Mouse (Mus musculus): ENCODE results near the gene Chpf. TPM values are rescaled to one million over a fixed set of nuclear protein-coding genes. Genes with fewer than 3 reads are reported as not detected.

Chpf gene
- polyA plus RNA-seq, 1 experiment from 2014 or later, result 5.6 TPM

DNA sequence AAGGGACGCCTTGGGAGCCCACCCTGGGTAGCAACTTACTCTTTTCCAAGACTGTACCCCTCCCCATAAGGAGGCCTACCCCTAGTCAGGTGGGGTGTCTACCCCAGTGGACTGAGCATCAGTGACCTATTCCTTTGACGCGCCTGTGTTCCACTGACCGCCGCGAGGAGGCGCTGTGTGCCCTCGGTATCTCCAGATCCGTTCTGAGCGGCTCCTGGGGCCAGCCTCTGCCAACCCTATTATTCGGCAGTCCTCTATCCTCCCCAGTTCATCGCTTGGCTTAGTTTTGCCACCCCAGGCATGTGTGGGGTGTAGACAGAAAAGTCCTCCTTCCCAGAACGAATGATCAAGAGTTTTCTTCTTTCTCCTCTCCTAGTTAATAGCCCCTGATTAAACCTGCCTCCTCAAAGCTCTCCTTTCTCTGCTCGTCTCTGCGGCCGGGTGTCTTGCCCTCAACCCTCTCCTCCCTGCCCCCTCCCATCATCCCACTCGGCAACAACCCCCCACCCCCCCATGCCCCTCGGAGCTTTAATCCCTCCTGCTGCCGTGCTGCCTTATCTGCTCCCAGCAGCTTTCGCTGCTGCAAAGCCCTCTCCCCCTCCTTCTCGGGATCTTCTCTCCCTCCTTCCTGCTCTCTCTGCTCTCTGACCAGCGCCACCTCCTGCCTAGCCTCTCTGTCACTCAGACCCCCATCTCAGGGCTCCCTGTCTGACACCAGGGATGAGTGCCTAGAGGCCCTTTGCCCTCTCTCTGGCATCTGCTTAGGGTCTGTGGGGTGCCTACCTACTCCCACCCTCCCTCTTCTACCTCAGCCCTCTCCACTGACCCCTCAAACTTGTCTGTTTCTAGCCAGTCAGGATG lies 33.1 kb downstream of the Chpf start:
- Histone ChIP-seq H3K9ac (peak overlapping the region; percentile 49), H3K27ac (peak overlapping the region; percentile 73), H3K9me3 (replicated peaks) (no peaks in the 10 kb centered on the region), H3K27me3 (peaks cover 63% of the 10 kb centered on the region), H3K4me3 (replicated peaks) (peak overlapping the region; percentile 36), H3K4me2 (peak overlapping the region; percentile 66), H3K4me1 (replicated peaks) (peaks cover 76% of the 10 kb centered on the region), H3K36me3 (0 out of 2 replicates have a peak, but pooled peaks cover 4% of the 10 kb centered on the region)
- DNase-seq (peak; percentile 70), ATAC-seq (ENCODE audit: low read depth) (peak; percentile 66)
- WGBS (ENCODE audit: insufficient replicate concordance), result under 1% methylated on average over 22 of the region's 22 CpGs

DNA sequence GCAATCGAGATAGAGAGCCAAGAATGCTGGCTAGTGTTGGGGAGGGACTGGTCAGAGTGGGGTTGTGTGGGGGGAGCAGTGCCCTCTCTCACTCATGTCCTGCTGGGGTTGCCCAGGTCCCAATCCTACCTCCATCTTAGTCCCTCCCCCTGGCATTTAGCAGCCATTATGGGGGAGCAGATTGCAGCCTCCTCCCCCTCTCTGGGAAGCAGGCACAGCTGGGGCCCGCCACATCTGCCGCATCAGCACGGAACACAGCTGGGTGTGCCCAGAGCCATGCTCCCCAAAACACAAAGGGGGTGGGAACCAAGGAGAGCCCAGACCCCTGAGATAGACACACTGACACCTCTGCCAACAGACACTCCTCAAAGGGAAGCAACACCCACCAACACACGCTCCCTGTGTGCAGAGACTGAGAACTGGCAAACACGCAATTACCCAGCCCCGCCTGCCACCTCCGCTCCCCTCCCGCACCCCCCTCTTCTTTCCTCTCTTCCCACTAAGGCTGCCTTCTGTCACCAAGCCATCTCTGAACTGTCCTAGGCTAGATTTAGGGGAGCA lies 33.9 kb downstream of the Chpf start:
- peak; percentile 37 for DNase-seq

GRCm38 (mm10) chr1:75444208-75444607 lies 34.9 kb downstream of the Chpf start:
- peaks cover 59% of the 10 kb centered on the region for H3K4me1 ChIP-seq (replicated peaks)
- H3K27ac ChIP-seq, result no peak overlapping the region; the same call in 1 of the 2 replicates
- no peak overlapping the region for H3K4me3 ChIP-seq (replicated peaks)
- peaks cover 45% of the 10 kb centered on the region for H3K27me3 ChIP-seq
- H3K9ac ChIP-seq, result no peak overlapping the region
- 40% methylated on average over 3 of the region's 3 CpGs for WGBS (ENCODE audit: insufficient replicate concordance)
- H3K4me2 ChIP-seq, result no peak overlapping the region; the same call in 1 of the 2 replicates
- H3K9me3 ChIP-seq (replicated peaks), result no peaks in the 10 kb centered on the region
- no peak for DNase-seq
- H3K36me3 ChIP-seq, result peaks cover 16% of the 10 kb centered on the region
- no peak for ATAC-seq (ENCODE audit: low read depth)

More for the DNA sequence above, 33.9 kb downstream of the Chpf start:
- Histone ChIP-seq H3K27me3 (peaks cover 55% of the 10 kb centered on the region), H3K4me1 (replicated peaks) (peaks cover 69% of the 10 kb centered on the region), H3K27ac (peak overlapping the region; percentile 73), H3K9me3 (replicated peaks) (no peaks in the 10 kb centered on the region), H3K9ac (peak overlapping the region; percentile 45), H3K4me3 (replicated peaks) (peak overlapping the region; percentile 25), H3K4me2 (peak overlapping the region; percentile 66), H3K36me3 (peaks cover 12% of the 10 kb centered on the region)
- ATAC-seq (ENCODE audit: low read depth), result peak; percentile 62
- 6% methylated on average over 8 of the region's 9 CpGs for WGBS (ENCODE audit: insufficient replicate concordance)

DNA sequence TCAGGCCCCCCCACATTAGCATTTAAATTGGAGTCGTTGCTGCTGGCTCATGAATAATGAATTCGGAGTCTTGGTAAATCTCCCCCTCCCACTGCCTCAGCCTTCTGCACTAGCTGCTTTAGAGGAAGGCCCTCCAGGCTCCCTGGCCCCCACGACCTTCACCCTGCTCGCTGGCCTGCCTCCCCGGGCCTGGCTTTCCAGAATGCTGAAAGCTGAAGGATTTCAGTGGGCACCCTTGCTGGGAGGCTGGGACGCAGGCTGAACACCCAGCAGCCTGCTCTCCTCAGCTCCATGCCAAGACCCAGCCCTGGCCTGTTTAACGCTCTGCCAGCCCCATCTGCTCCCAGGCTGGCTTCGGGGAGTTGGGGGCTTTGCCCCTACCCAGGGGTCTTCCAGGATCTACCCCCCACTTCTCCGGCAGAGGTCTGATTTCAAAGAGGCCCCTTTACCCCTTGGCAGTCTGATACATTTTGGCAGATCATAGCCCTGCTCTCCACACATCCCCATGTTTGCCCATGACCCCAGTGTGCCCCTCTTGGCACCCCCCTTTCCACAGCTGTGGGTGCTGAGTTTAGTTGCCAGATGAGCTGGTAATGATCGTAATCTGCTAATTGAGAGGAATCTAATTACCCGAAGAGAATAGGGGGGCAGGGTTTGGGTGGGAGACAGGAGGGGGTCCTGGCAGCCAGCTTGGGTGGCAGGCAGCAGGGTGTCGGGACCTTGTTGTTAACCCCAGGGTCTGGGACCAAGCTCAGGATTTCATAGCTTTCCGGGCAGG lies 35.7 kb downstream of the Chpf start:
- DNase-seq, result no peak
- WGBS (ENCODE audit: insufficient replicate concordance), result 57% methylated on average over 13 of the region's 13 CpGs
- Histone ChIP-seq H3K27ac (no peak overlapping the region), H3K9me3 (replicated peaks) (no peaks in the 10 kb centered on the region), H3K4me2 (no peak overlapping the region), H3K36me3 (peaks cover 16% of the 10 kb centered on the region), H3K4me3 (replicated peaks) (no peak overlapping the region), H3K4me1 (replicated peaks) (peaks cover 51% of the 10 kb centered on the region), H3K9ac (no peak overlapping the region), H3K27me3 (peaks cover 37% of the 10 kb centered on the region)
- no peak for ATAC-seq (ENCODE audit: low read depth)

DNA sequence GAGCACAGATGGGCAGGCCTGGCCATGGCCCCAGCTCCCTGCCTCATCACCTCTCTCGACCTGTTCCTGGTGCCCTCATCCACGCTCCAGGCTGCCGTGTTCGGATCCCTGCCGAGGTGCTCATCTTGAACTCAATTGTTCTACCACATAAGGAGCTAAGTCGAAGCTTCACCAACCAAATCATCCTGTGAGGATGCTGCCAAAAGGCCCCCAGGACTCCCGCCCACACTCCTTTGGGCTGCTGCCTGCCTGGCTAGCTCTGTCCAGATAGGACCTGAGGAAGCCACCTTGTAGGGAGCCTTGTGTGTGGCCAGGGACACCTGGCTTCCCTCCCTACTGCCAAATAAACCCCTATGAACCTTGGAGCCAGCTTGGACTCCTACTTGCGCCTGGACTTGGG lies 36.3 kb downstream of the Chpf start:
- Histone ChIP-seq H3K36me3 (peaks cover 16% of the 10 kb centered on the region), H3K9ac (no peak overlapping the region), H3K27me3 (peaks cover 31% of the 10 kb centered on the region), H3K27ac (no peak overlapping the region), H3K4me3 (replicated peaks) (no peak overlapping the region), H3K9me3 (replicated peaks) (no peaks in the 10 kb centered on the region), H3K4me1 (replicated peaks) (peaks cover 45% of the 10 kb centered on the region), H3K4me2 (no peak overlapping the region)
- WGBS (ENCODE audit: insufficient replicate concordance), result 68% methylated on average over 8 of the region's 8 CpGs
- ATAC-seq (ENCODE audit: low read depth) (no peak), DNase-seq (no peak)

GRCm38 (mm10) chr1:75442171-75442570 lies 36.9 kb downstream of the Chpf start:
- DNase-seq, result no peak
- H3K4me1 ChIP-seq (replicated peaks), result peaks cover 43% of the 10 kb centered on the region
- H3K36me3 ChIP-seq, result peaks cover 16% of the 10 kb centered on the region
- peaks cover 25% of the 10 kb centered on the region for H3K27me3 ChIP-seq
- H3K9me3 ChIP-seq (replicated peaks), result no peaks in the 10 kb centered on the region
- no peak overlapping the region for H3K4me2 ChIP-seq
- H3K4me3 ChIP-seq (replicated peaks), result no peak overlapping the region
- no peak overlapping the region for H3K9ac ChIP-seq
- no peak overlapping the region for H3K27ac ChIP-seq
- 75% methylated on average over 9 of the region's 9 CpGs for WGBS (ENCODE audit: insufficient replicate concordance)
- ATAC-seq (ENCODE audit: low read depth), result no peak

GRCm38 (mm10) chr1:75441471-75441996 lies 37.6 kb downstream of the Chpf start:
- WGBS (ENCODE audit: insufficient replicate concordance), result 81% methylated on average over 15 of the region's 15 CpGs
- H3K4me2 ChIP-seq, result no peak overlapping the region
- DNase-seq (no peak), ATAC-seq (ENCODE audit: low read depth) (no peak)
- H3K36me3 ChIP-seq, result peaks cover 16% of the 10 kb centered on the region
- no peak overlapping the region for H3K27ac ChIP-seq
- H3K4me3 ChIP-seq (replicated peaks), result no peak overlapping the region
- peaks cover 18% of the 10 kb centered on the region for H3K27me3 ChIP-seq
- H3K9me3 ChIP-seq (replicated peaks), result no peaks in the 10 kb centered on the region
- H3K4me1 ChIP-seq (replicated peaks), result peaks cover 43% of the 10 kb centered on the region
- no peak overlapping the region for H3K9ac ChIP-seq

DNA sequence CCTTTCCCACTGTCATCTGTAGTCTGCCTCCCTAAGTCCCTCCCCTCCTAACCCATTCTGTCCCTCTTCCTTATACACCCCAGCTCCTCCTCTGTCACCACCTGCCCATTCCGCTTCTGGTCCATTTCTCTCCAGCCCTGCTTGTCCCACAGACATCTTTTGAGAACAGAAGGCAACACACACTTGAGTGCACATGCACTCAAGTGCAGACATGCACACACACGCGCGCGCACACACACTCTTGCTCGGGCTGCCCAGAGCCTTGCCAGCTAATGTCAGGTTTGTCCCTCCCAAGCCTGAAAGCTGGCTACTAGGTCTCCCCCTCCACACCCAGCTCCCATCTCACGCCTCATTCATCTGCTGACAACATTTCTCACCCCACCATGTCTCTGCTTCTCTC lies 38.4 kb downstream of the Chpf start:
- H3K4me3 ChIP-seq (replicated peaks), result no peak overlapping the region
- H3K4me2 ChIP-seq, result no peak overlapping the region
- peaks cover 40% of the 10 kb centered on the region for H3K4me1 ChIP-seq (replicated peaks)
- no peak for DNase-seq
- no peak overlapping the region for H3K27ac ChIP-seq
- no peak for ATAC-seq (ENCODE audit: low read depth)
- H3K9me3 ChIP-seq (replicated peaks), result no peaks in the 10 kb centered on the region
- peaks cover 16% of the 10 kb centered on the region for H3K36me3 ChIP-seq
- no peak overlapping the region for H3K9ac ChIP-seq
- peaks cover 11% of the 10 kb centered on the region; the same call in 1 of the 2 replicates for H3K27me3 ChIP-seq
- WGBS (ENCODE audit: insufficient replicate concordance), result 87% methylated on average over 7 of the region's 7 CpGs

DNA sequence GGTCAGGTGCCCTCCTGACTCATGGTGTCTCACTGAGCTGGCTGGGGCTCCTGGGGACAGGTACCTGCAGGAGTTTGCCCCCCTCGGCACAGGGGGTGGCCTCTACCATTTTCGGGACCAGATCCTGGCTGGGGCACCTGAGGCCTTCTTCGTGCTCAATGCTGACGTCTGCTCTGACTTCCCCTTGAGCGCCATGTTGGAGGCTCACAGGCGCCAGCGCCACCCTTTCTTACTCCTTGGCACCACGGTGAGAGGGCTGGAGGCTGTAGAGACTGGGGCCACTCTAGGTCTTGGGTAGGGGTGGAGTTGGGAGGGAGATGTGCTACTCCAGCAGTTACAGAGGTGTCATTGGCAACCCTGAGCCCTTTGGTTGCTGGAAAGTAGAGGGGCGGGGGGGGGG lies 40.3 kb downstream of the Chpf start:
- no peak overlapping the region for H3K4me3 ChIP-seq (replicated peaks)
- 78% methylated on average over 8 of the region's 9 CpGs for WGBS (ENCODE audit: insufficient replicate concordance)
- peaks cover 16% of the 10 kb centered on the region for H3K36me3 ChIP-seq
- H3K4me2 ChIP-seq, result no peak overlapping the region
- H3K9me3 ChIP-seq (replicated peaks), result no peaks in the 10 kb centered on the region
- H3K9ac ChIP-seq, result no peak overlapping the region
- ATAC-seq (ENCODE audit: low read depth) (no peak), DNase-seq (no peak)
- H3K27ac ChIP-seq, result no peak overlapping the region
- H3K4me1 ChIP-seq (replicated peaks), result peaks cover 26% of the 10 kb centered on the region
- no peaks in the 10 kb centered on the region for H3K27me3 ChIP-seq

GRCm38 (mm10) chr1:75435475-75436328 lies 43.4 kb downstream of the Chpf start, which contains the start of gene Gmppa:
Gene Gmppa (plus strand): TSS chr1:75435930.
- peak; percentile 79 for ATAC-seq (ENCODE audit: low read depth)
- H3K4me1 ChIP-seq (replicated peaks), result peaks cover 20% of the 10 kb centered on the region
- H3K4me2 ChIP-seq, result peak within 1 kb of the TSS; percentile 75
- 7% methylated on average over 28 of the region's 28 CpGs for WGBS (ENCODE audit: insufficient replicate concordance)
- peak within 1 kb of the TSS; percentile 77 for H3K9ac ChIP-seq
- peak; percentile 62 for DNase-seq
- H3K4me3 ChIP-seq (replicated peaks), result peak within 1 kb of the TSS; percentile 70
- peaks cover 27% of the 10 kb centered on the region for H3K27me3 ChIP-seq
- H3K27ac ChIP-seq, result peak within 1 kb of the TSS; percentile 50
- peaks cover 9% of the 10 kb centered on the region for H3K36me3 ChIP-seq
- no peaks in the 10 kb centered on the region for H3K9me3 ChIP-seq (replicated peaks)
